Mouse (Mus musculus): ENCODE data around the gene Cdk2ap2.

DNA sequence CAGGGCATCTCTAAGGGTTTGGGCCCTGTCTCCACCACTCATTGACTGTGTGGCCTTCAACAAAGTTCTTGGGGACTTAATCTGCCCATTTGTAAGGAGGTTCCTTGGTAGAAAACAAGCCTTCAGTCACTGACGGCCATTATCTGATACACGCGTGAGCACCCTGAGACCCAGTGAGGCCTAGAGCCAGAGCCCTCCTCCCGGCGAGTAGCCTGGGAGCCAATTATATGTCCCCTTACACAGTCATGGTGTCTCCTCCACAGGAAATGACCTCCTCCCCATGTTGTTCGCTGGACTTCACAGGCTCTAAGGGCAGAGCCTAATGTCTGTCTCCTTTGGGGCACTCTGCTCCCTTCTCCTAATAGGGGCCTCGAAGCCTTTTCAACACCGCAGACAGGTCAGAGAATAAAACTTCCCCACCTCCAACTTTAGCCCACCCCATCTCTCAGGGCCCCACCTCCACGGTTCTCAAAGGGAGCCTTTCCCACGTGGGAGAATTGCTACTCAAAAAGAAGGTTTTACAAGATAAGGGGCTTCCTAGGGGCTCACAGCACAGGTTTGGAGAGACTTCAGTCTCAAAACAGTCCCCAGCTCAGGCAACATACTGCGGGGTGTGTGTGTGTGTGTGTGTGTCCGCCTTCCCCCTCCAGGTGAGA, 49.5 kb downstream of the Cdk2ap2 start:
- TF ChIP-seq FLI1 (IDR thresholded peaks at IDR 0.05; ENCODE audit: low read length), result no peak
- no peak for TF ChIP-seq GATA1 (IDR thresholded peaks at IDR 0.05; ENCODE audit: borderline replicate concordance, low read length)
